ENCODE assay signal across 21 mouse cellular contexts in genomic region chr3:14738261-14738660, GRCm38 (mm10).
DNase-seq lines count a peak whose midpoint lies in the region; ATAC-seq and TF ChIP-seq lines count a peak whose summit lies in the region.
"Had no signal": no experiment of that assay in that cellular context is flagged by ENCODE, and none has a peak within 500 bp of the region (broad histone marks: within the 10 kb centered on the region; RNA-seq: fewer than 3 reads in every experiment).

No protein-coding gene starts in this region.

- H3K4me1 ChIP-seq in midbrain, embryonic 14.5 days (ENCODE audit: control insufficient read depth, insufficient read depth, low read length), result no peaks in the 10 kb centered on the region
- no peaks in the 10 kb centered on the region for H3K4me1 ChIP-seq in midbrain, embryonic 10.5 days
- H3K4me1 ChIP-seq in midbrain, embryonic 15.5 days, result no peaks in the 10 kb centered on the region
- no peaks in the 10 kb centered on the region for H3K4me1 ChIP-seq in midbrain, embryonic 16.5 days (ENCODE audit: control insufficient read depth, insufficient read depth, low read length)
- no peaks in the 10 kb centered on the region for H3K4me1 ChIP-seq in midbrain, postnatal 0 days (ENCODE audit: insufficient read depth, low read length)
- H3K4me1 ChIP-seq in midbrain, embryonic 13.5 days (replicated peaks), result no peaks in the 10 kb centered on the region

- no peak for TF ChIP-seq CTCF in midbrain, postnatal 0 days (IDR thresholded peaks at IDR 0.05)

- no peaks in the 10 kb centered on the region for H3K36me3 ChIP-seq in midbrain, embryonic 14.5 days (ENCODE audit: control insufficient read depth, insufficient read depth, low read length)
- no peaks in the 10 kb centered on the region for H3K36me3 ChIP-seq in midbrain, embryonic 10.5 days
- no peaks in the 10 kb centered on the region for H3K36me3 ChIP-seq in midbrain, embryonic 15.5 days (replicated peaks)
- no peaks in the 10 kb centered on the region for H3K36me3 ChIP-seq in midbrain, embryonic 16.5 days (ENCODE audit: control insufficient read depth, insufficient read depth, low read length)
- no peaks in the 10 kb centered on the region for H3K36me3 ChIP-seq in midbrain, postnatal 0 days (ENCODE audit: insufficient read depth, low read length)
- no peaks in the 10 kb centered on the region for H3K36me3 ChIP-seq in midbrain, embryonic 13.5 days
- H3K36me3 ChIP-seq: G1E had no signal

- H3K27me3 ChIP-seq in midbrain, embryonic 14.5 days (ENCODE audit: control insufficient read depth, insufficient read depth, low read length), result no peaks in the 10 kb centered on the region
- no peaks in the 10 kb centered on the region for H3K27me3 ChIP-seq in midbrain, embryonic 10.5 days (ENCODE audit: low read depth, poor library complexity, severe bottlenecking)
- no peaks in the 10 kb centered on the region for H3K27me3 ChIP-seq in midbrain, embryonic 15.5 days (replicated peaks)
- H3K27me3 ChIP-seq in midbrain, embryonic 16.5 days (ENCODE audit: control insufficient read depth, insufficient read depth, low read depth, low read length), result no peaks in the 10 kb centered on the region
- no peaks in the 10 kb centered on the region for H3K27me3 ChIP-seq in midbrain, postnatal 0 days (ENCODE audit: insufficient read depth, low read length)
- H3K27me3 ChIP-seq in midbrain, embryonic 13.5 days, result no peaks in the 10 kb centered on the region
- H3K27me3 ChIP-seq: CH12.LX had no signal

- H3K9ac ChIP-seq in midbrain, embryonic 14.5 days (replicated peaks; ENCODE audit: low read length), result no peak overlapping the region
- no peak overlapping the region for H3K9ac ChIP-seq in midbrain, embryonic 15.5 days
- H3K9ac ChIP-seq in midbrain, embryonic 16.5 days (ENCODE audit: low read depth, low read length), result no peak overlapping the region
- H3K9ac ChIP-seq in midbrain, postnatal 0 days (replicated peaks; ENCODE audit: low read length, poor library complexity, severe bottlenecking), result no peak overlapping the region
- no peak overlapping the region for H3K9ac ChIP-seq in midbrain, embryonic 13.5 days (replicated peaks)

- H3K4me3 ChIP-seq in midbrain, embryonic 14.5 days (replicated peaks; ENCODE audit: low read depth, low read length), result no peak overlapping the region
- no peak overlapping the region for H3K4me3 ChIP-seq in midbrain, embryonic 10.5 days
- no peak overlapping the region for H3K4me3 ChIP-seq in midbrain, embryonic 15.5 days
- no peak overlapping the region for H3K4me3 ChIP-seq in midbrain, embryonic 16.5 days (ENCODE audit: low read depth, low read length)
- H3K4me3 ChIP-seq in midbrain, postnatal 0 days (ENCODE audit: low read depth, low read length), result no peak overlapping the region
- no peak overlapping the region for H3K4me3 ChIP-seq in midbrain, embryonic 13.5 days (replicated peaks)

- peak; percentile 2 for DNase-seq in midbrain, embryonic 14.5 days
- no peak for DNase-seq in midbrain, embryonic 10.5 days (ENCODE audit: low spot score)
- DNase-seq in midbrain, postnatal 0 days (ENCODE audit: low spot score), result no peak
- DNase-seq: adrenal gland, adult 2 months; adrenal gland, adult 8-10 months; adrenal gland, postnatal 10 days; adrenal gland, postnatal 14 days; adrenal gland, postnatal 25 days; adrenal gland, postnatal 36 days; B cell, adult 2 months; cerebellum, adult 11 months; cerebellum, adult 11-12 months; cerebellum, adult 18-20 months had no signal

- WGBS in midbrain, embryonic 14.5 days, result 91% methylated on average over 2 of the region's 2 CpGs
- 88% methylated on average over 2 of the region's 2 CpGs for WGBS in midbrain, embryonic 10.5 days
- WGBS in midbrain, embryonic 15.5 days, result 68% methylated on average over 2 of the region's 2 CpGs
- 84% methylated on average over 2 of the region's 2 CpGs for WGBS in midbrain, embryonic 16.5 days
- 73% methylated on average over 2 of the region's 2 CpGs for WGBS in midbrain, postnatal 0 days
- 87% methylated on average over 2 of the region's 2 CpGs for WGBS in midbrain, embryonic 13.5 days

- no peak overlapping the region for H3K4me2 ChIP-seq in midbrain, embryonic 14.5 days (ENCODE audit: low read length)
- H3K4me2 ChIP-seq in midbrain, embryonic 15.5 days, result no peak overlapping the region
- H3K4me2 ChIP-seq in midbrain, embryonic 16.5 days (ENCODE audit: low read length), result no peak overlapping the region
- H3K4me2 ChIP-seq in midbrain, postnatal 0 days (ENCODE audit: low read depth, low read length, poor library complexity, severe bottlenecking), result no peak overlapping the region
- H3K4me2 ChIP-seq in midbrain, embryonic 13.5 days (replicated peaks), result no peak overlapping the region

- 0 out of 2 replicates have a peak, but pooled peaks have one; percentile 58 for ATAC-seq in midbrain, embryonic 14.5 days (ENCODE audit: low FRiP score, low TSS enrichment)
- ATAC-seq in midbrain, embryonic 15.5 days (replicated peaks), result peak; percentile 63
- no peak for ATAC-seq in midbrain, embryonic 16.5 days
- 0 out of 2 replicates have a peak, but pooled peaks have one; percentile 13 for ATAC-seq in midbrain, postnatal 0 days (ENCODE audit: low FRiP score)
- no peak for ATAC-seq in midbrain, embryonic 13.5 days
- ATAC-seq: activated CD4-positive, CD25-positive, alpha-beta regulatory T cell, adult 4 months; CD4-positive, CD25-positive, alpha-beta regulatory T cell, adult 4 months; Patski had no signal

- no peaks in the 10 kb centered on the region for H3K9me3 ChIP-seq in midbrain, embryonic 14.5 days (ENCODE audit: control insufficient read depth, low read length)
- no peaks in the 10 kb centered on the region for H3K9me3 ChIP-seq in midbrain, embryonic 10.5 days (replicated peaks)
- H3K9me3 ChIP-seq in midbrain, embryonic 15.5 days, result no peaks in the 10 kb centered on the region
- no peaks in the 10 kb centered on the region for H3K9me3 ChIP-seq in midbrain, embryonic 16.5 days (replicated peaks; ENCODE audit: control insufficient read depth, low read length, poor library complexity, severe bottlenecking)
- H3K9me3 ChIP-seq in midbrain, postnatal 0 days (ENCODE audit: low read length), result no peaks in the 10 kb centered on the region
- no peaks in the 10 kb centered on the region for H3K9me3 ChIP-seq in midbrain, embryonic 13.5 days
- H3K9me3 ChIP-seq: G1E had no signal

- no peak overlapping the region for H3K27ac ChIP-seq in midbrain, embryonic 14.5 days (replicated peaks; ENCODE audit: low read depth, low read length)
- no peak overlapping the region for H3K27ac ChIP-seq in midbrain, embryonic 10.5 days (replicated peaks)
- no peak overlapping the region for H3K27ac ChIP-seq in midbrain, embryonic 15.5 days
- no peak overlapping the region for H3K27ac ChIP-seq in midbrain, embryonic 16.5 days (ENCODE audit: low read length)
- H3K27ac ChIP-seq in midbrain, postnatal 0 days (ENCODE audit: low read depth, low read length), result no peak overlapping the region
- H3K27ac ChIP-seq in midbrain, embryonic 13.5 days, result no peak overlapping the region

Comparison
In these comparisons a context has a peak if more than half of its experiments do, and no peak if none do; other contexts are left out.
1. ATAC-seq: peak in midbrain, embryonic 14.5 days (single experiment), midbrain, embryonic 15.5 days (single experiment) and midbrain, postnatal 0 days (single experiment); none in midbrain, embryonic 16.5 days (single experiment) and midbrain, embryonic 13.5 days (single experiment).